Mouse (Mus musculus): ENCODE measurements around the gene Pla2g2d. TPM values are rescaled to one million over a fixed set of nuclear protein-coding genes. Genes with fewer than 3 reads are reported as not detected.

Pla2g2d gene
- not detected in 2 replicates for polyA plus RNA-seq (2016; fragmentation: Nextera tagmentation; extraction: Ambion mirVana)

DNA sequence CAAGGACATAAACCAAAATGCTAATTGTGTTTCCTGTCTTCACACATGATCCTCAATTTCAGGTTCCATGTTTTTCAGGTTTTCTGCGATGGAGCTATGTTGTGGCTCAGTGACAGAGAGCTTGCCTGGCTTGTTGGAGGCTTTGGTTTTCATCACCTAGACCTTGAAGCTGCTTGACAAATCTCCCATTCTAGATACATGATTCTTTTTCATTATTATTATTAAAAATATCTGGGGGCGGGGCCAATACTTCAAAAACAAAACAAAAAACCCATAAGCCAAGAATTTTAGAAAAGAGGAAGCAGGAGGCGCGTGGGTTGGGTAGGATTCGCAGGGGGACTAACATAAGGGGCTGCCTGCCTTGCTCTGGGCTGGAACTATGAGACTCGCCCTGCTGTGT is at the start of gene Pla2g2d:
Pla2g2d (plus strand) TSS at position 301 of the 400 bp plus-strand sequence.
- peaks cover 39% of the 10 kb centered on the region for H3K27me3 ChIP-seq (replicated peaks)
- 67% methylated on average over 6 of the region's 6 CpGs for WGBS
- H3K27ac ChIP-seq (ENCODE audit: poor library complexity, severe bottlenecking): no peak within 1 kb of the TSS
- no peaks in the 10 kb centered on the region for H3K36me3 ChIP-seq
- H3K4me2 ChIP-seq: no peak within 1 kb of the TSS
- H3K9me3 ChIP-seq (replicated peaks): no peaks in the 10 kb centered on the region
- H3K4me1 ChIP-seq (replicated peaks): no peaks in the 10 kb centered on the region
- H3K4me3 ChIP-seq: no peak within 1 kb of the TSS
- H3K9ac ChIP-seq: no peak within 1 kb of the TSS
- no peak for ATAC-seq (ENCODE audit: insufficient number of reproducible peaks, low FRiP score)

- H3K27me3 ChIP-seq (replicated peaks): 0 out of 2 replicates have a peak, but pooled peaks cover 3% of the 10 kb centered on the region
- no peak overlapping the region for H3K4me2 ChIP-seq
- no peaks in the 10 kb centered on the region for H3K36me3 ChIP-seq
- H3K27ac ChIP-seq (ENCODE audit: poor library complexity, severe bottlenecking): peak overlapping the region; percentile 62
- no peak overlapping the region for H3K4me3 ChIP-seq
- peak; percentile 37; the same call in 1 of the 2 replicates for ATAC-seq (ENCODE audit: insufficient number of reproducible peaks, low FRiP score)
- no peak overlapping the region for H3K9ac ChIP-seq
- no peaks in the 10 kb centered on the region for H3K9me3 ChIP-seq (replicated peaks)
- 61% methylated on average over 5 of the region's 5 CpGs for WGBS
- peaks cover 38% of the 10 kb centered on the region for H3K4me1 ChIP-seq (replicated peaks)
Observed at GRCm38 (mm10) chr4:138725751-138726150, 49.8 kb upstream of the Pla2g2d start.

DNA sequence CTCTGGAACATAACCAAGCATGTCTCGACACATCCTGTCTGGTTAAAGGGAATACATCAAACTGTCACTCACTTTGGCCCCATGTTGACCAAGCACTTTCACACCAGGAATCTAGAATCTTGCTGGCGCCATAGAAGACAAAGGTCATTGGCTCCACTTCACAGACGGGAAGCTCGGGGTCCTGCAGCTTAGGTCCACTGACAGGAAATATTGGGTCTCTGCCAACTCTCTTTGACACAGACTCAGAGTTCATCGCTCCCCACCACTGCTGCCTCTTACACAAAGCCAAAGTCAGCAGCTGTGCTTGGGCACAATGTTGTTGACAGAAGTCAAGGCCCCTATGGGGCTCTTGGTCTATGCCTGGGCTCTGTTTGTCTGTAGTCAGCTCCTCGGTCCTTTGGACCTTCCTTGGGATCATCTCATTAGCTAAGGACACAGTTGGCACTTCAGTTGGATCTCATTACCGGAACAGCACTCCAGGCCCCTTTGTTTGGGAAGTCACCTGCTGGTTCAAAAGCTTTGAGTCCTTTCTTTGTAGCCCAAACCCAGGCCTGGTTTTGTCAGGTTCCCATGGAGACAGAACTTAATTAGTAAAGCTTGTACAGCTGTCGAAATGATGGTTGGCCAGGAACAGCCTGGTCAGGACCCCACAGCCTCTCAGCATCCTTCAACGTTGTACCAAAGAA is 46.4 kb upstream of the Pla2g2d start:
- Histone ChIP-seq H3K36me3 (no peaks in the 10 kb centered on the region), H3K9me3 (replicated peaks) (no peaks in the 10 kb centered on the region), H3K4me1 (replicated peaks) (peaks cover 24% of the 10 kb centered on the region), H3K9ac (no peak overlapping the region), H3K4me2 (no peak overlapping the region), H3K27me3 (replicated peaks) (no peaks in the 10 kb centered on the region), H3K4me3 (no peak overlapping the region), H3K27ac (ENCODE audit: poor library complexity, severe bottlenecking) (no peak overlapping the region)
- 43% methylated on average over 9 of the region's 9 CpGs for WGBS
- ATAC-seq (ENCODE audit: insufficient number of reproducible peaks, low FRiP score): peak; percentile 79

- Histone ChIP-seq H3K9ac (no peak overlapping the region), H3K36me3 (no peaks in the 10 kb centered on the region), H3K27me3 (replicated peaks) (0 out of 2 replicates have a peak, but pooled peaks cover 2% of the 10 kb centered on the region), H3K4me2 (no peak overlapping the region), H3K4me3 (no peak overlapping the region), H3K4me1 (replicated peaks) (0 out of 2 replicates have a peak, but pooled peaks cover 2% of the 10 kb centered on the region), H3K9me3 (replicated peaks) (no peaks in the 10 kb centered on the region), H3K27ac (ENCODE audit: poor library complexity, severe bottlenecking) (no peak overlapping the region)
- no peak for ATAC-seq (ENCODE audit: insufficient number of reproducible peaks, low FRiP score)
- 72% methylated on average over 7 of the region's 7 CpGs for WGBS
Observed at GRCm38 (mm10) chr4:138734105-138734504, 41.4 kb upstream of the Pla2g2d start.

DNA sequence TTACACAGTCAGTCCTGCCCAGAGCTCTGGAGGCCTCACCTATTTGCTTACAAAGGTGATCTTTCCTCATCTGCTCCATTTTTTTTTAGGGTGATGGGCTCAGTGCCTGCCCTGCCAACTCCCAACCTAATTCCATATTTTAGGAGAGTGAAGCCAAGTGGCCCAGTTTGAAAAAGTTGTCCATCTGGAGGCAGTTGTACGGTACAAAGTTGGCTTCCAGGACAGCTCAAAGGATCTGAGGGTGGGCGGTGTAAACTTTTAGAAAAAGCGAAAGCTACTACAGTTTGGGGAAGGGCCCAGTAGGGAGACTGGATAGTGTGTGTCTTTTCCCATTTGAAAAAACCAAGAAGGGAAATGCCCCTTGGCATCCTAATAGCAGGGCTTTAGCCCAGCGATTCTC is 40.7 kb upstream of the Pla2g2d start:
- no peak overlapping the region for H3K4me3 ChIP-seq
- no peak overlapping the region for H3K4me2 ChIP-seq
- 87% methylated on average over 4 of the region's 4 CpGs for WGBS
- peaks cover 8% of the 10 kb centered on the region; the same call in 1 of the 2 replicates for H3K27me3 ChIP-seq (replicated peaks)
- no peaks in the 10 kb centered on the region for H3K36me3 ChIP-seq
- H3K27ac ChIP-seq (ENCODE audit: poor library complexity, severe bottlenecking): no peak overlapping the region
- ATAC-seq (ENCODE audit: insufficient number of reproducible peaks, low FRiP score): no peak
- H3K4me1 ChIP-seq (replicated peaks): 0 out of 2 replicates have a peak, but pooled peaks cover 2% of the 10 kb centered on the region
- no peak overlapping the region for H3K9ac ChIP-seq
- H3K9me3 ChIP-seq (replicated peaks): no peaks in the 10 kb centered on the region

DNA sequence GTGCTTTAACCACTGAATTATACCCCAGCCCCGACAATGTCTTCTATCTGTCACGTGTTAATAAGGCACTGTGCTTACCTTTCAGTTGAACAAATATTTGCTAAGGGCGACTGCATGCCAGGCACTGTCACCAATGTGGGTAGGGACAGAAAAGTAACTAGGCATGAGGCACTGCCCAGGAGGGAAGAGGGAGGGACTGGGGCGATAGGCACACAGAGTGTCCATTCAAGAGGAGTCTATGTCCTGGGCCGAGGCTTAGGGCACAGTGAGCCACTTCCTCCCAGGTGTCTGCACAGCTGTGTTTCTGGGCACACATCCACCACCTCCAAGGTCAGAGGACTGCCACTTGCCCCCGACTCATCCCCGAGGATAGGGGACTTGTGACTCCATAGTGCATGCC is 38.5 kb upstream of the Pla2g2d start, which contains the start of gene Ubxn10:
Ubxn10 (minus strand) TSS at position 137 of the 400 bp plus-strand sequence.
- H3K36me3 ChIP-seq: no peaks in the 10 kb centered on the region
- no peak for ATAC-seq (ENCODE audit: insufficient number of reproducible peaks, low FRiP score)
- H3K9me3 ChIP-seq (replicated peaks): no peaks in the 10 kb centered on the region
- WGBS: 61% methylated on average over 7 of the region's 7 CpGs
- no peaks in the 10 kb centered on the region for H3K4me1 ChIP-seq (replicated peaks)
- no peak within 1 kb of the TSS for H3K4me2 ChIP-seq
- peaks cover 12% of the 10 kb centered on the region for H3K27me3 ChIP-seq (replicated peaks)
- no peak within 1 kb of the TSS for H3K9ac ChIP-seq
- H3K4me3 ChIP-seq: no peak within 1 kb of the TSS
- no peak within 1 kb of the TSS for H3K27ac ChIP-seq (ENCODE audit: poor library complexity, severe bottlenecking)

- Histone ChIP-seq H3K4me3 (no peak overlapping the region), H3K27ac (ENCODE audit: poor library complexity, severe bottlenecking) (no peak overlapping the region), H3K27me3 (replicated peaks) (peaks cover 24% of the 10 kb centered on the region), H3K36me3 (no peaks in the 10 kb centered on the region), H3K4me2 (no peak overlapping the region), H3K4me1 (replicated peaks) (no peaks in the 10 kb centered on the region), H3K9me3 (replicated peaks) (no peaks in the 10 kb centered on the region), H3K9ac (no peak overlapping the region)
- WGBS: 30% methylated on average over 7 of the region's 7 CpGs
- ATAC-seq (ENCODE audit: insufficient number of reproducible peaks, low FRiP score): no peak
Observed at GRCm38 (mm10) chr4:138739136-138739851, 36.2 kb upstream of the Pla2g2d start.

DNA sequence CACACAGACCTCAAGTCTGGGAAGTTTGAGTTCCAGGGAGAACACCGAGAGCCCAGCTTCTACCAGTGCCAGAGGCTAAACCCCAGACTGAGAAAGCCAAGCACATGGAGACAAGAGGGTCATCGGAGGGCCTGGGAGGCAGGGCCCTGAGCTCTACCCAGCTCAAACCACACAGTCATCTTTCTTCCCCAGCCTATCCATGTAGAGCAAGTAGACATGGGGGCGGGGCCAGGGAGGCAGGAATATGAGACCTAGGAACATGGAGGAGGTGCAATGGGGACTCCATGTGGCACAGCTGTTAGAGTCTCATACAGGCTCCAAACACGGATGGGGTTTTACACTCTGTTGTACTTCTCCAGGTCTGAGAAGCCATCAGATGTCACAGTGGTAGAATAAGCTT is 29.7 kb upstream of the Pla2g2d start:
- H3K9ac ChIP-seq: no peak overlapping the region
- H3K27ac ChIP-seq (ENCODE audit: poor library complexity, severe bottlenecking): no peak overlapping the region
- no peak for ATAC-seq (ENCODE audit: insufficient number of reproducible peaks, low FRiP score)
- H3K36me3 ChIP-seq: no peaks in the 10 kb centered on the region
- H3K9me3 ChIP-seq (replicated peaks): no peaks in the 10 kb centered on the region
- no peaks in the 10 kb centered on the region for H3K4me1 ChIP-seq (replicated peaks)
- no peak overlapping the region for H3K4me3 ChIP-seq
- peaks cover 48% of the 10 kb centered on the region for H3K27me3 ChIP-seq (replicated peaks)
- WGBS: 64% methylated on average over 4 of the region's 4 CpGs
- H3K4me2 ChIP-seq: no peak overlapping the region

GRCm38 (mm10) chr4:138746866-138747265 is 28.7 kb upstream of the Pla2g2d start:
- Histone ChIP-seq H3K27ac (ENCODE audit: poor library complexity, severe bottlenecking) (no peak overlapping the region), H3K4me1 (replicated peaks) (no peaks in the 10 kb centered on the region), H3K9ac (no peak overlapping the region), H3K9me3 (replicated peaks) (no peaks in the 10 kb centered on the region), H3K4me3 (no peak overlapping the region), H3K36me3 (no peaks in the 10 kb centered on the region), H3K27me3 (replicated peaks) (peaks cover 46% of the 10 kb centered on the region), H3K4me2 (no peak overlapping the region)
- 83% methylated on average over 9 of the region's 9 CpGs for WGBS
- no peak for ATAC-seq (ENCODE audit: insufficient number of reproducible peaks, low FRiP score)

DNA sequence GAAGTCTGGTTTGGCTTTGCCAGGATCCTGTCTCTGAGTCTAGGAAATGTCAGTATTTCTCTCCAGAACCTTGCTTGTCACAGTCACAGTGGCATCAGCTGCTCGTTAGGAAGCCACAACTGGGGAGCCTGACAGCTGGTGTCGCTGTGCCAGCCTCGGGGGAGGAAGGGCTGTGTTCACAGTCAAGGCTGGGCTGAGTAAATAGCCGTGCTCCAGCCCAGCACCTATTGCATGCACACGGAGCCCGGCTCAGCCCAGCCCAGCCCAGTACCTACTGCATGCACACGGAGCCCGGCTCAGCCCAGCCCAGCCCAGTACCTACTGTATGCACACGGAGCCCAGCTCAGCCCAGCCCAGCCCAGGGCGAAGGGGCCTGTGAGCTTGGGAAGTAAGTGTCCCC is 27.7 kb upstream of the Pla2g2d start:
- H3K9me3 ChIP-seq (replicated peaks): peaks cover 6% of the 10 kb centered on the region; the same call in 1 of the 2 replicates
- peaks cover 42% of the 10 kb centered on the region for H3K27me3 ChIP-seq (replicated peaks)
- WGBS: 70% methylated on average over 10 of the region's 10 CpGs
- H3K36me3 ChIP-seq: no peaks in the 10 kb centered on the region
- ATAC-seq (ENCODE audit: insufficient number of reproducible peaks, low FRiP score): no peak
- H3K4me1 ChIP-seq (replicated peaks): no peaks in the 10 kb centered on the region
- no peak overlapping the region for H3K9ac ChIP-seq
- no peak overlapping the region for H3K4me2 ChIP-seq
- H3K27ac ChIP-seq (ENCODE audit: poor library complexity, severe bottlenecking): no peak overlapping the region
- no peak overlapping the region for H3K4me3 ChIP-seq

DNA sequence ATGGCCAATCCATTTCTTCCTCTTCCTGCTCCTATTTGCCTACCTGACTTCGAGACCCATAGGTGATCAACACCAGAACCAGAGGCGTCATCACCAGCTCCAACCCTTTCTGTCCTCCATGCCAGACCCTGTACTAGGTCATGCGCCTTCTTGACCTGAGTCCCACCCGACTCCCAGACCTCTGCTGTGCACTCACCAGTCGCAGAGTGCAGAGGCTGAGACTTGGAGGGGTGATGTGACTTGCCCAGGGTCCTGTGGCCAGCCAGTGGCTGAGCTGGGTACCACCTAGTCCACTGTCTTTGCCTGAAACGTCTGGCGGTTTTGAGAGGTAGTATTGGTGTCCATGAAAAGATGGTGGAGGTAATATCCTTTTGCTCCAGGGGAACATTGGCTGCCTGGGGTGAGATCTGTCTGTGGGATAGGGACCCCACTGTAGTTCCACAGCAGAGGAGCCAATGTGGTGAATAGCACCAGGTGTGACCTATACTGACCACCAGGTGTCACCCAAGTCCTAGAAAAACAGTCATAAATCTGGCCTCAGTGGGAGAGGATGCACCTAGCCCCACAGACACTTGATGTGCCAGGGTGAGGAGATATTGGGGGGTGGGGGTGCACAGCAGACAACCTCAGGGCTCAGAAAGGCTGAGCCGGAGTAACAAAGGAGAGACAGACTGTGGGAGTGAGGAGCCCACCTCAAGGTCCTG is 27.0 kb upstream of the Pla2g2d start:
- Histone ChIP-seq H3K27me3 (replicated peaks) (peaks cover 36% of the 10 kb centered on the region), H3K9ac (no peak overlapping the region), H3K27ac (ENCODE audit: poor library complexity, severe bottlenecking) (no peak overlapping the region), H3K4me3 (no peak overlapping the region), H3K36me3 (no peaks in the 10 kb centered on the region), H3K9me3 (replicated peaks) (peaks cover 6% of the 10 kb centered on the region; the same call in 1 of the 2 replicates), H3K4me1 (replicated peaks) (no peaks in the 10 kb centered on the region), H3K4me2 (no peak overlapping the region)
- no peak; the same call in 1 of the 2 replicates for ATAC-seq (ENCODE audit: insufficient number of reproducible peaks, low FRiP score)
- WGBS: 49% methylated on average over 8 of the region's 8 CpGs
